Mouse (Mus musculus): ENCODE measurements around the gene Klhl30. TPM values are rescaled to one million over a fixed set of nuclear protein-coding genes. Genes with fewer than 3 reads are reported as not detected.

The Klhl30 gene
- polyA plus RNA-seq, 1 experiment from 2014 or later: 0.21 TPM

DNA sequence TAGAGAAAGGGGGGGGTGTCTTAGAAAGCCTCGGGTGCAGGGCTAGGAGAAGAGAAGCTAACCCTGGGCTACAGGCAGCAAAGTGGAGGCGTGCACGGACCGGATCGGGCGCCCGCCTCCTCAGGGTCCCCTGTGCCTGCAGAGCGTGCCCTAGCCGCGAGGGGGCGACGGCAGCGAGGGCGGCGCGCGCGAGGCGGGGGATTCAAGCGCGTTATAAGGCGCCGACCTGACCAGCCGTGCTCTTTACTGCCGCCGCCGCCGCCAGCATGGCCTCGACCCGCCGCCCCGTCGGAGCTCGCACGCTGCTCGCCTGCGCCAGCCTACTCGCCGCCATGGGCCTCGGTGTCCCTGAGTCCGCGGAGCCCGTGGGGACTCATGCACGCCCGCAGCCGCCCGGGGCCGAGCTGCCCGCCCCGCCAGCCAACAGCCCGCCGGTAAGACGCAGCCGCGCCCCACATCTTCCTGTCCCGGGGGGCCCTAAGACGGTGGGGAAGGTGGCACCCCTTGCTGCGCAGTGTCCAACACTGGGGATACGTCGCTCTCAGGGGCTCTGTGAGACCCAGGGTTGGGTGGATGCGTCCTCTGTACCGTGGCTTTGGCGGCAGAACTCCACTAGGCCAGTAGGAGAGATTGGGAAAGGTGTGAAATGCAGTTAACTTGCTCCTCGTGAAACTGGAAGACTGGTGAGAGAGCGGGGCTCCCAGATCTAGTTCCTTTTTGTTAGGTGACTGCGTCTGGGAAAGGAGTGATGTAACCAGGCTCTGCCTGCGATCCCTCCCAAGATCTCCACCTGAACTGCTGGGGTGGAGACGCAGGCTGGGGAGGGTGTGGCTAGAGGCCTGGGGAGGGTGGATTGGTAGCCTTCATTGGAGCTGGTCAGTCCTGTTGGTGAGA is 15.6 kb downstream of the Klhl30 start, which contains the start of gene Erfe:
Erfe (plus strand) TSS at position 216 of the 894 bp plus-strand sequence.
- Histone ChIP-seq H3K9me3 (peaks cover 7% of the 10 kb centered on the region; the same call in 1 of the 2 replicates), H3K4me3 (peak within 1 kb of the TSS; percentile 38), H3K4me2 (peak within 1 kb of the TSS; percentile 64), H3K36me3 (peaks cover 25% of the 10 kb centered on the region), H3K9ac (peak within 1 kb of the TSS; percentile 67), H3K4me1 (replicated peaks) (peaks cover 9% of the 10 kb centered on the region), H3K27ac (no peak within 1 kb of the TSS), H3K27me3 (peaks cover 30% of the 10 kb centered on the region)
- WGBS: under 1% methylated on average over 65 of the region's 68 CpGs
- peak; percentile 57; the same call in 1 of the 2 replicates for ATAC-seq (ENCODE audit: low FRiP score)

DNA sequence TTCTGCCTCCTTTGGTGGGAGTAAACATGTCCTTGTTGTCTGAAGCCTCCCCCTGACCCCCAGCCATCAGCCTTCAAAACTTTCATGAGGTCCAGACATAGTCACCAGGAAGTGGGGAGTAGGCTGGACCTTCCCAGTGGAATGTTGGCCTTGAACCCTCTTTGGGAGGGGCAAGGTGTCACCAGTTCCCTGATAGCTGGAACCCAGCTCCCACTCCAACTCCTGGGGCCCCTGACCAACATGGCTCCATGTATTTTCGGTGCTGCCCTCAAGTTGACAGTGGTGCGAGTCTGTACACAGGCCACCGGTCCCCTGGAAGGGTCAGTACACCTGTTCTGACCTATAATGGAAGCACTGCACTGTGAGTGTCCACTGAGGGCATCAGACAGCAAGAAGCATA is 16.5 kb downstream of the Klhl30 start:
- no peak for ATAC-seq (ENCODE audit: low FRiP score)
- Histone ChIP-seq H3K27ac (no peak overlapping the region), H3K4me3 (no peak overlapping the region), H3K27me3 (peaks cover 30% of the 10 kb centered on the region), H3K4me2 (no peak overlapping the region), H3K36me3 (peaks cover 34% of the 10 kb centered on the region), H3K9ac (no peak overlapping the region), H3K4me1 (replicated peaks) (peaks cover 9% of the 10 kb centered on the region), H3K9me3 (peaks cover 7% of the 10 kb centered on the region; the same call in 1 of the 2 replicates)
- WGBS: 83% methylated on average over 3 of the region's 3 CpGs

DNA sequence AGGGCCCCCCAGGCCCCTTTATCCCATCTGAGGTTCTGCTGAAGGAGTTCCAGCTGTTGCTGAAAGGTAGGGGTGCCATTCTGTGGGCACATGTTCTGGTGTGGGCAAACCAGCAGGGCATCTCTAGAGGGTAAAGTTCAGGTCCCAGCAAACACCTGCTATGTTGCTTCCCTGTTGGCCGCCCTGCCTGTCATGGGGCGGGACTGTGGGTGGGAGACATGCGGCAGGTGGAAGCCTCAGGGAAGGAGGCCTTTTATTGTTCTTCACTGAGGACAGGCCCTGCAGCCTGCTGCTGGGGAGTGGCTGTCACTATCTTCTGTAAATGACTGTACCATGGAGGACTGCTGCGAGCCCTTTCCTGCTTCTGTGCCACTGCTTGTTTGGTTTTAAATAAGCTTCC is 18.6 kb downstream of the Klhl30 start:
- Histone ChIP-seq H3K9ac (no peak overlapping the region), H3K4me3 (no peak overlapping the region), H3K9me3 (no peaks in the 10 kb centered on the region), H3K27ac (no peak overlapping the region), H3K36me3 (peaks cover 55% of the 10 kb centered on the region), H3K4me1 (replicated peaks) (peaks cover 9% of the 10 kb centered on the region), H3K27me3 (peaks cover 30% of the 10 kb centered on the region), H3K4me2 (no peak overlapping the region)
- WGBS: 72% methylated on average over 4 of the region's 4 CpGs
- ATAC-seq (ENCODE audit: low FRiP score): no peak

DNA sequence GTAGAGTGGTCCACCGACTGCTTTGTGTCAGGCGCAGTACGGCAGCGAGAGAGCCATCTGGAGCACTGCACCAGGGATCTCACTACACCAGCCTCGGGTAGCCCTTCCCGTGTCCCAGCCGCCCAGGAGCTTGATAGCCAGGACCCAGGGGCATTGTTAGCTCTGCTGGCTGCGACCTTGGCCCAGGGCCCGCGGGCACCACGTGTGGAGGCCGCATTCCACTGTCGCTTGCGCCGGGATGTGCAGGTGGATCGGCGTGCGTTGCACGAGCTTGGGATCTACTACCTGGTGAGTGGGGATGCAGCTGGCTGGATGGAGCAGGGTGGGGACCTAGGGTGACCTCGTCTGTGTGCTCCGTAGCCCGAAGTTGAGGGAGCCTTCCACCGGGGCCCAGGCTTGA is 19.2 kb downstream of the Klhl30 start:
- H3K9ac ChIP-seq: no peak overlapping the region
- no peak for ATAC-seq (ENCODE audit: low FRiP score)
- H3K9me3 ChIP-seq: no peaks in the 10 kb centered on the region
- H3K27ac ChIP-seq: no peak overlapping the region
- H3K4me2 ChIP-seq: no peak overlapping the region
- peaks cover 61% of the 10 kb centered on the region for H3K36me3 ChIP-seq
- peaks cover 9% of the 10 kb centered on the region for H3K4me1 ChIP-seq (replicated peaks)
- WGBS: 85% methylated on average over 23 of the region's 23 CpGs
- no peak overlapping the region for H3K4me3 ChIP-seq
- peaks cover 26% of the 10 kb centered on the region for H3K27me3 ChIP-seq

DNA sequence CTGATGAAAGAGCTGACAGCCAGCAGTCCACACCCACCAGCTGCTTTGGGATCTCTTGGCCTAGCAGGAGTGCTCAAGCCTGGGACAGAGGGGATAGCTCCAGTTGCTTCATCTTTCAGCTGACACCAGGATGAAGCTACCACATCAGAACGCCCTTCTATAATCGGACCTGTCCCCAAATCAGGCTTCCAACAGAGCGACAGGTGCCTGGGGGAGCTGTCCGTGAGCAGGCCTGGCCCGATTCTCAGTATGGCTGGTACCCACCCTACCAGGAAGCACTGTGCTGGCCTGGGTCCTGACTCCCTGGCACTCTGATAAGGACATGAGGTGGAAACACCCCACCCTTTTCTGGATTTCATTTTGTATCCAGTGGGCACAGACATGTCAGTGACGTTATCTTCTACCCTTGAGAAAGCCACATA is 22.6 kb downstream of the Klhl30 start:
- H3K36me3 ChIP-seq: peaks cover 95% of the 10 kb centered on the region
- H3K4me3 ChIP-seq: no peak overlapping the region
- no peak overlapping the region for H3K4me2 ChIP-seq
- H3K9me3 ChIP-seq: no peaks in the 10 kb centered on the region
- no peaks in the 10 kb centered on the region for H3K27me3 ChIP-seq
- ATAC-seq (ENCODE audit: low FRiP score): no peak
- H3K27ac ChIP-seq: no peak overlapping the region
- 89% methylated on average over 6 of the region's 6 CpGs for WGBS
- no peaks in the 10 kb centered on the region for H3K4me1 ChIP-seq (replicated peaks)
- H3K9ac ChIP-seq: no peak overlapping the region

DNA sequence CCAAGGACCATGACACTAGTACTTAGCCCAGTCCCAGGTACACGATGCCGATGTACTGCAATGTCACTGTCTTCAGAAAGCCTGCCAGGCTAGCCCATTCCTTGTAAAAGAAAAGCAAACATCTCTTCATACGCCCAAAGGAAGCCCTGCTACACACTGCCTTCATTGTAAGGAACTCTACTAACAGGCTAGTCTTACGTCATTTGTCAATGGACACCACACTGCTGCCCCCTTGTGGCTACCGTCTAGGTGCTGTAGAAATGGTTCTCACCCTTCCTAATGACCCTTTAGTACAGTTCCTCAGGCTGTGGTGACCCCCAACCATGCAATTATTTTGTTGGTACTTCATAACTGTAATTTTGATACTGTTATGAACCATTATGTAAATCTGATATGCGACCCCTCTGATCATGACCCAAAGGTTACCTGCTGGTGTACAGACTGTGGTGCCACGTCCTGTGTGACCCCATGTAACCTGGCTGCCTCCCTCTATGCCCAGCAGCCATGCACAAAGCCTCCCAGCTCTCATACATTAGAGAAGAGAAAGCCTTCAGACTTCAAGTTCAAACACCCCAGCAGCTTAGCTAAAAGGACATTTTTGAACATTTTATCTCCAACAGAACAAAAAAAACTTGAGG is 29.8 kb downstream of the Klhl30 start:
- Histone ChIP-seq H3K4me3 (no peak overlapping the region), H3K4me2 (no peak overlapping the region), H3K27ac (no peak overlapping the region), H3K27me3 (no peaks in the 10 kb centered on the region), H3K9me3 (no peaks in the 10 kb centered on the region), H3K9ac (no peak overlapping the region), H3K36me3 (peaks cover 95% of the 10 kb centered on the region), H3K4me1 (replicated peaks) (no peaks in the 10 kb centered on the region)
- 59% methylated on average over 7 of the region's 7 CpGs for WGBS
- ATAC-seq (ENCODE audit: low FRiP score): 0 out of 2 replicates have a peak, but pooled peaks have one; percentile 52

DNA sequence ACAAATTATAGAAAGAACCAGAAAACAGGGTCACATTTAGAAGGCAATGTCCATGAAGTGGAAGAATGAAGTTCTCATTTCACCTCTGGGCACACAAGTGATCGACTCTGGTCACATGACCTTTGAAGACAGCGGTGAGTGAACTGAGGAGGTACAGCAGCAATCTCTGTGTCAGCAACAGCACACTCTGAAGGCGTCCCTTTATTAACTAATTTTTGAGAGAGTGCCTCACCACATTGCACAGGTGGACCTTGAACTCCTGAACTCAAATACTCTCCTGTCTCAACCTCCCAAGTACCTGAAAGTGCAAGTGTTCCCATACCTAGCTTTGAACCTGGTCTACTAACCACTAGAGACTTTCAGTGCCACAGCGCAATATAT is 30.3 kb downstream of the Klhl30 start:
- H3K27ac ChIP-seq: no peak overlapping the region
- peaks cover 94% of the 10 kb centered on the region for H3K36me3 ChIP-seq
- no peak for ATAC-seq (ENCODE audit: low FRiP score)
- H3K27me3 ChIP-seq: no peaks in the 10 kb centered on the region
- no peak overlapping the region for H3K4me2 ChIP-seq
- WGBS: 95% methylated on average over 4 of the region's 4 CpGs
- H3K9ac ChIP-seq: no peak overlapping the region
- no peaks in the 10 kb centered on the region for H3K4me1 ChIP-seq (replicated peaks)
- H3K4me3 ChIP-seq: no peak overlapping the region
- H3K9me3 ChIP-seq: no peaks in the 10 kb centered on the region

DNA sequence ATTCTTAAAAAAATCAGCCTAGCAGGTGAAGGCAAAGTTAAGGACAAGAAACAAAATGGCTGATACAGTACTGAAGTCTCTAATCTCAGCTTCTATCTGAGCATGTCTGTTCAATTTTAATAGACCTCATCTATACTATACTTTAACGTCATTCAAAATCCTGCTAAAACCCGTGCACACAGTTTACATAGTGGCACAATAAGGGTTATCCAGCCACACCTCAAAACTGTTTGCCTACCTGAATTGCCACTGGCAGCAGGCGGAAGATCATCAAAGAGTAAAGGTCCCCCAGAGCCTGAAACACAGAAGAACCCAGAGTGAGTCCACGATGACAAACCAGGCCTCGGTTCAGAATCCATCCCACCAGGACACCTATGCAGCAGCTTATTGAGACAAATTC is 39.6 kb downstream of the Klhl30 start:
- Histone ChIP-seq H3K4me1 (replicated peaks) (peaks cover 6% of the 10 kb centered on the region), H3K36me3 (peaks cover 77% of the 10 kb centered on the region), H3K4me2 (no peak overlapping the region), H3K27ac (no peak overlapping the region), H3K27me3 (no peaks in the 10 kb centered on the region), H3K4me3 (no peak overlapping the region), H3K9ac (no peak overlapping the region), H3K9me3 (no peaks in the 10 kb centered on the region)
- 95% methylated on average over 5 of the region's 5 CpGs for WGBS
- no peak for ATAC-seq (ENCODE audit: low FRiP score)

DNA sequence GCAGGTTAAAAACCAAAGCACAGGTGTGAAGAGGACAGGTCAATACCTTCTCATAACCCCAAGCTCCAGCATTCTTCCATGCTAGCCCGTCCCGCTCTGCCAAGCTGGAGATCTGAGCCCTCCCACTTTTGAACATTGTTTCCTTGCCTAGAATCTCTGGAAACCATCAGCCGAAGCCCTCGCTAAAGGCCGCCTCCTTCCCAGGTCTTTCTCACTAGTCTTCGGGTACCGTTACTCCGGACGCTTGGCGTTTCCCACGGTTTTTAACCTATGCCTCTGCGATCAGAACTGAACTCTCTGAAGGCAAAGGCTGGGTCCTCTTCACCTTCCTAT is 47.1 kb downstream of the Klhl30 start:
- Histone ChIP-seq H3K9ac (peak overlapping the region; percentile 91), H3K36me3 (peaks cover 16% of the 10 kb centered on the region), H3K4me2 (peak overlapping the region; percentile 93), H3K4me1 (replicated peaks) (peaks cover 32% of the 10 kb centered on the region), H3K9me3 (no peaks in the 10 kb centered on the region), H3K4me3 (peak overlapping the region; percentile 89), H3K27ac (peak overlapping the region; percentile 93), H3K27me3 (no peaks in the 10 kb centered on the region)
- 0 out of 2 replicates have a peak, but pooled peaks have one; percentile 6 for ATAC-seq (ENCODE audit: low FRiP score)
- under 1% methylated on average over 12 of the region's 12 CpGs for WGBS

DNA sequence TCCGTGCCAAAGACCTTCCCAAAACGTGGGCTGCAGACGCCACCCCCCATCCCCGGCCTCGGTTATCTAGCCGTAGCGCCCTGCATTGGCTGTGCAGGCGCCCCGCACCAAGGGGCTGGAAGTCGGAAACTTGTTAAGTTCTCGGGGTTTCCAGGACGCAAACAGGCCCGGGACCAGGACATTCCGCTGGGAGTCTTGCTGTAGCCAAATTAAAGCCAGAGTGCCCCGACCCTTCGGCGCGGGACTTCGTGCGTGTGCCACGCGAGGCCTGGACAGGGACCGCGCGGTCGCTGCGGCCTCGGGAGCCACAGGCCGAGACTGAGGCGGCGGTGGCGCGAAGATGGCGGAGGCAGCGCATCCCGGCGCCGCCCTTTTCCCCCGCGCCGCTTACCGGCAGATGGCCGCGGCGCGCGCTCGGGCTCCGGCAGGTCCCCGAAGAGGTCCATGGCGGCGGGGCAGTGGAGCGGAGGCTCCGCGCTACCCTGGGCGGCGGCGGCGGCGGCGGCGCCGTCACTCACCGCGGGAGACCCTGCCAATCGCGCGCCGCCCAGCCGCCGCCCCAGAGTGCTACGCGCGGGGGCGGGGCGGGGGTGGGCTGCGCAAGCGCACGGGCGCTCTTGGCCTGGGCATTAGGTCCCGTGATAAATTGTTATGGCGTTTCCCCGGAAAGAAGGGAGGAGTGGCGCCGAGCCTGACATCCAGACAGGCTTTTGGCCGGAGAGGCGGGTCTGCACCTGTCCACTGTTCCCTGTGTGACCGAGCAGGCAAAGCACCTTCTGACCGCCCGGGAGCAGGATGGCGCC is 47.6 kb downstream of the Klhl30 start, which contains the start of gene Ilkap:
Ilkap (minus strand) TSS at position 556 of the 803 bp plus-strand sequence.
- peaks cover 32% of the 10 kb centered on the region for H3K4me1 ChIP-seq (replicated peaks)
- peak; percentile 96 for ATAC-seq (ENCODE audit: low FRiP score)
- H3K27ac ChIP-seq: peak within 1 kb of the TSS; percentile 93
- H3K27me3 ChIP-seq: no peaks in the 10 kb centered on the region
- H3K4me3 ChIP-seq: peak within 1 kb of the TSS; percentile 89
- H3K4me2 ChIP-seq: peak within 1 kb of the TSS; percentile 93
- H3K9ac ChIP-seq: peak within 1 kb of the TSS; percentile 91
- no peaks in the 10 kb centered on the region for H3K9me3 ChIP-seq
- H3K36me3 ChIP-seq: peaks cover 10% of the 10 kb centered on the region
- under 1% methylated on average over 71 of the region's 91 CpGs for WGBS

DNA sequence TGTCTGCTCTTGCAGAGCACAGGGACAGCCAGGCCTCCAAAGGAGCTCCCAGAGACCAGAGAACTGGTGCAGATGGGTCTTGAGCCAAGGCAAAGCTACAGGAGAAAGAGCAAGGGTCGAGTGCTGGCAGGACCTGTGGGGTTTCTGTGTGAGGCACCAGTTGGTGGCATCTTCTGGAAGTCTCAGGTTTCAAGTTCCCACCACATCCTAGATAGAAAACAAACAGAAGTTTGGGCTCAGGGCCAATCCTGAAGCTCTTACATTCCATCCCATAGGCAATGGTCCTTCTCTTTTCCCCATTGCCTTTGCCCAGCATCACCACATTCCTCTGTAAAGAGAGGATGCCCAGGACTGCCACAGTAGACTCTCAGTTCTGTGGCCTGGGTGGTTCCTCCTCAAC is 54.2 kb downstream of the Klhl30 start:
- ATAC-seq (ENCODE audit: low FRiP score): no peak
- Histone ChIP-seq H3K4me1 (replicated peaks) (no peaks in the 10 kb centered on the region), H3K4me3 (no peak overlapping the region), H3K27me3 (0 out of 2 replicates have a peak, but pooled peaks cover 7% of the 10 kb centered on the region), H3K36me3 (no peaks in the 10 kb centered on the region), H3K9ac (no peak overlapping the region), H3K27ac (no peak overlapping the region), H3K9me3 (no peaks in the 10 kb centered on the region), H3K4me2 (no peak overlapping the region)
- WGBS: 25% methylated on average over 1 of the region's 1 CpGs
